Mouse (Mus musculus) limb, embryonic 14.5 days (tissue): ENCODE measurements around the gene Fchsd2. TPM values are rescaled to one million over a fixed set of nuclear protein-coding genes. Genes with fewer than 3 reads are reported as not detected.

Experiments used
- ATAC-seq: fragments of 200-750 bp; cut with Nextera tagmentation; 2 replicates; pipeline ENCODE4 v1.8.0; 2017; ENCODE audit warnings: low read depth, moderate number of reproducible peaks, moderate TSS enrichment; ENCODE audit not compliant: low FRiP score
- DNase-seq: peaks from one replicate; pipeline ENCODE4 v3.0.0-alpha.2; 2015; ENCODE audit warnings: low spot score
- H3K27ac ChIP-seq: fragments of 300-500 bp; sonication (generic); replicated peaks from 2 replicates; pipeline ENCODE4 v1.5.1; 2014; ENCODE audit warnings: low read depth, mild to moderate bottlenecking, low read length, moderate library complexity, mixed read lengths
- H3K27me3 ChIP-seq: fragments of 300-500 bp; sonication (generic); 2 replicates; pipeline ENCODE4 v1.6.1; 2014; ENCODE audit warnings: low read length, mixed read lengths; ENCODE audit not compliant: control insufficient read depth, insufficient read depth
- H3K36me3 ChIP-seq: fragments of 300-500 bp; sonication (generic); 2 replicates; pipeline ENCODE4 v1.6.1; 2014; ENCODE audit warnings: mild to moderate bottlenecking, low read length, moderate library complexity, mixed read lengths; ENCODE audit not compliant: control insufficient read depth, insufficient read depth
- H3K4me1 ChIP-seq: fragments of 300-500 bp; sonication (generic); 2 replicates; pipeline ENCODE4 v1.6.1; 2014; ENCODE audit warnings: antibody characterized with exemption, low read length, mixed read lengths; ENCODE audit not compliant: control insufficient read depth, insufficient read depth
- H3K4me2 ChIP-seq: fragments of 300-500 bp; sonication (generic); replicated peaks from 2 replicates; pipeline ENCODE4 v1.6.1; 2014; ENCODE audit warnings: low read depth, mild to moderate bottlenecking, low read length, moderate library complexity; ENCODE audit not compliant: severe bottlenecking
- H3K4me3 ChIP-seq: fragments of 300-500 bp; sonication (generic); replicated peaks from 2 replicates; pipeline ENCODE4 v1.5.1; 2014; ENCODE audit warnings: low read length
- H3K9ac ChIP-seq: fragments of 300-500 bp; sonication (generic); 2 replicates; pipeline ENCODE4 v1.6.1; 2014; ENCODE audit warnings: mild to moderate bottlenecking, low read depth, low read length, moderate library complexity; ENCODE audit not compliant: severe bottlenecking
- H3K9me3 ChIP-seq: fragments of 300-500 bp; sonication (generic); 2 replicates; pipeline ENCODE4 v1.6.1; 2016; ENCODE audit warnings: low read length; ENCODE audit not compliant: control insufficient read depth
- POLR2A ChIP-seq: fragments of 200-500 bp; IDR thresholded peaks from 2 replicates; pipeline ENCODE4 v1.8.0; 2012; ENCODE audit warnings: inconsistent platforms, mild to moderate bottlenecking, moderate library complexity, borderline replicate concordance; ENCODE audit not compliant: insufficient read depth, insufficient read length; ENCODE audit errors: extremely low read depth
- WGBS: fragments of 180-500 bp; shearing (Covaris S2); extraction: QIAGEN DNeasy Blood & Tissue Kit; methylation state at CpG from one replicate; pipeline ENCODE4 v1.1.7; 2014; 5-methylcytosine and 5-hydroxymethylcytosine counted together
- polyA plus RNA-seq, 2 experiments: library from polyadenylated mRNA; depleted of rRNA in 1 of 2; stranded (reverse) in 1 of 2; unstranded in 1 of 2; fragments of >200 nt; fragmentation: Nextera tagmentation in 1 of 2; extraction: Ambion mirVana in 1 of 2; gene quantifications; 2 replicates each; pipeline versions ENCODE4 v1.2.1 to v1.2.3; 2012 to 2014

Fchsd2 gene
- polyA plus RNA-seq, 2 experiments, result 19.9 to 21.9 TPM

DNA sequence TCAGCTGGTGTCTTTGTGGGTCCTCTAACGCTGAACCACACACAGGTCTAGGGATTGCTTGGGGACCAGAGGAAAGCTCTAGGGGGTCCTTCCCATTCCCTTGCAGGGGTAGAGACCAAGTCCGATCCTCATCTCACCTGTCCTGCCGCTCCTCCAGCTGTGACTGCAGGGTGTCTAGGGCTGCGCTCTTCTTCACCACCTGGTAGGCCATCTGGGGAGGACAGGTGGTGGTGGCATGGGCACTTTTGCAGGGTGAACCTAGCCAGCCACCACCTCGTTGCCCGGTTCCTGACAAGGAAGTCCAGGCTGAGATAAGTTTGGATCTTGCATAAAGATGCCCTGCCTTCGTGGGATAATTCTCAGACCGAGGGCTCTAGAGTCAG, 204.4 kb downstream of the Fchsd2 start:
- DNase-seq (no peak), ATAC-seq (no peak)
- Histone ChIP-seq H3K27me3 (no peaks in the 10 kb centered on the region), H3K4me3 (peak overlapping the region; percentile 32), H3K4me1 (peaks cover 13% of the 10 kb centered on the region; the same call in 1 of the 2 replicates), H3K36me3 (0 out of 2 replicates have a peak, but pooled peaks cover 7% of the 10 kb centered on the region), H3K9ac (peak overlapping the region; percentile 37), H3K9me3 (no peaks in the 10 kb centered on the region), H3K4me2 (peak overlapping the region; percentile 60), H3K27ac (no peak overlapping the region)
- TF ChIP-seq POLR2A, result no peak
- WGBS, result 21% methylated on average over 8 of the region's 8 CpGs

DNA sequence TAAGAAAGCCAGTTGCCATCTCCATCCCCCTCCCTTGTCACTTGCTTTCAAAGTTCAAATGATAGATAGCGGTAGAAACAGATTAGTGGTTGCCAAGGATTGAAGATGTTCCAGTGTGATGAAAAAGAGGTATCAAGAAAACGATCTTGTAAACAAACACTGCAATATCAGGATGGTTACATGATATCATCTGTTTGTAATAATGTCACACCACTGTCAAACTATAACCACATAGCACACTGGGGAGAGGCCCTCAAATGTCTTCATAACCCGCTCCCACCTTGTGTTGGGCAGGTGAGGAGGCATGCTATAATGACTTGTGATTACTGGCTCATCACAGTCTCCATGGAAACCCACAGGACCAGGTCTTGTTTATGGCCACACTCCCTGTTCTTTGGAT, 205.7 kb downstream of the Fchsd2 start:
- no peaks in the 10 kb centered on the region for H3K9me3 ChIP-seq
- no peak for DNase-seq
- H3K4me3 ChIP-seq, result no peak overlapping the region
- ATAC-seq, result no peak
- H3K4me1 ChIP-seq, result peaks cover 18% of the 10 kb centered on the region
- H3K4me2 ChIP-seq, result no peak overlapping the region
- TF ChIP-seq POLR2A, result no peak
- no peak overlapping the region for H3K9ac ChIP-seq
- 84% methylated on average over 3 of the region's 3 CpGs for WGBS
- H3K27me3 ChIP-seq, result no peaks in the 10 kb centered on the region
- H3K27ac ChIP-seq, result no peak overlapping the region
- no peaks in the 10 kb centered on the region for H3K36me3 ChIP-seq

DNA sequence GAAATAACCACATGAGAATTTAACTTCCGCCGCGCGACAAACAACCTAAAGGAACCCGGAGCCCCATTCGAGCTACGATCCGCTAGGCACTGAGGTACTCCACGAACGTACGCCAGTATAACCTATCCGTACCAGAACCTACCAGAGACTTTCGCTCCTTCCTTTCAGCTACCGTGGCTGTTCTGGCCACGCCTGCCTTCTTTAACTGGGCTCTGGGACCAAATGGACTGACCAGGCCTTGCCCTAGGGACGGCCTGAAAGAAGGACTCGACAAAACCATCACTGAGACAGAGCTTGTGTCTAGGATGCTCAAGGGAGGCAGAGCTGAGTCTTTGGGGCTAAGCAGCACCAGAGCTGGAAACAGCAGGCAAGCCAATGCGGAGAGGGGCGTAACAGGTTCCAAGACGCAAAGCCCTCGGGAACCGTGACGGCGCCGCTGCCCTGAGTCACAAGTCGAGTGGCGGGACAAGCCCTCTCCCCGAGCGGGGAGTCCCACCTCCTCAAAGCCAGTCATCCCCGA, 208.8 kb downstream of the Fchsd2 start:
- Histone ChIP-seq H3K36me3 (no peaks in the 10 kb centered on the region), H3K27ac (peak overlapping the region; percentile 52; the same call in 1 of the 2 replicates), H3K9me3 (no peaks in the 10 kb centered on the region), H3K27me3 (no peaks in the 10 kb centered on the region), H3K4me1 (peaks cover 14% of the 10 kb centered on the region), H3K9ac (peak overlapping the region; percentile 66), H3K4me2 (peak overlapping the region; percentile 88), H3K4me3 (peak overlapping the region; percentile 76)
- DNase-seq (peak; percentile 67), ATAC-seq (peak; percentile 14)
- TF ChIP-seq POLR2A, result no peak
- 1% methylated on average over 30 of the region's 30 CpGs for WGBS

DNA sequence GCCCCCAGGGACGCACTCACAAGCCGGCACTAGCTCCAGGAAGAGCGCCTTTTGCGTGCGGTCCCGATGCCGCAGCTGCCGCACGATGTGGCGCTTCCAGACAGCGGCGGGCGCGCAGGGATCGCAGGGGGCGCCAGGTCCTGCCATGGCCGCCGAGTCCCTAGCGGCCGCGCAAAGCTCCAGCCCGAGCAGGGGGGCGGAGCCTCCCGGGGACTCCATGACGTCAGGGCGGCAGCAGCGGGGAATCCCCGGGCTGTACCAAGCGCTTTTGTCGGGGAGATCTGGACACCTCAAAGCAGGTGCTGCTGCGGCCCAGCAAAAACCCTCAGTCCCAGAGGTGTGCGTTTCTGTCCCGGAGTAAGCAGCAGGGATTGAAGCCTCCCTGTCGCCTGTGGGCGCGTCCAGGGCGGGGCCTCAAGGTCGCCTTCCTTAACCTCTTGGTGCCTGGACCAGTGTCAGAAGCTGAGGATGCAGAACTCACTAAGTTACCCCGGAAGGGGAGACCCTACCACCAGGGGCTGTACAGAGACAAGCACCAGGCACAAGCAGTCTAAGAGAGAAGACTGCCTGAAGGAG, 209.3 kb downstream of the Fchsd2 start, which contains the start of gene Atg16l2:
Gene Atg16l2, minus strand, starts transcription at position 371 of the 576 bp plus-strand sequence.
- Histone ChIP-seq H3K9ac (peak within 1 kb of the TSS; percentile 66), H3K4me1 (peaks cover 10% of the 10 kb centered on the region), H3K27me3 (no peaks in the 10 kb centered on the region), H3K27ac (peak within 1 kb of the TSS; percentile 52; the same call in 1 of the 2 replicates), H3K4me2 (peak within 1 kb of the TSS; percentile 88), H3K9me3 (no peaks in the 10 kb centered on the region), H3K36me3 (no peaks in the 10 kb centered on the region), H3K4me3 (peak within 1 kb of the TSS; percentile 76)
- ATAC-seq, result peak; percentile 93
- 0 out of 2 replicates have a peak, but pooled peaks have one; percentile 42 for TF ChIP-seq POLR2A
- peak; percentile 83 for DNase-seq
- under 1% methylated on average over 24 of the region's 39 CpGs for WGBS

DNA sequence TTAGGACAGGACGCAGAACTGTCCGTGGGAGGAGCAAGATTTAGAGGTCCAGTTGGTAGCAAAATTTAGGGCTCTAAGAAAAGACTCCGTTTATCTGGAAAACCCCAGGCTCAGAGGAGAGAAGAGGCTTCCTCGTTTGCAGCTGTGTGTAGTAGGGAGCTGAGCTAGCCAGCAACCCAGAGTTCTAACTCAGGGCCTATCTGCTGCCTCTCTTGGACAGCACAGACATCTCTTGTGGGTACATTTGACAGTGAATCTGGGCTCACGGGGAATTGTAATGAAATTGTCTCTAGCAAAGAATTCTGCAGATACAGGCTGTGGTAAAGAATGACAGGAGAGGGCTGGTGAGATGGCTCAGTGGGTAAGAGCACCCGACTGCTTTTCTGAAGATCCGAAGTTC, 210.0 kb downstream of the Fchsd2 start:
- WGBS, result 29% methylated on average over 7 of the region's 7 CpGs
- Histone ChIP-seq H3K4me1 (peaks cover 9% of the 10 kb centered on the region), H3K36me3 (no peaks in the 10 kb centered on the region), H3K4me3 (peak overlapping the region; percentile 76), H3K9me3 (no peaks in the 10 kb centered on the region), H3K4me2 (peak overlapping the region; percentile 88), H3K27ac (no peak overlapping the region; the same call in 1 of the 2 replicates), H3K9ac (peak overlapping the region; percentile 66; the same call in 1 of the 2 replicates), H3K27me3 (no peaks in the 10 kb centered on the region)
- DNase-seq (no peak), ATAC-seq (no peak)
- no peak for TF ChIP-seq POLR2A
